Mouse (Mus musculus) ES-E14 (cell line): ENCODE data around the gene Atpif1.

Experiments
- HCFC1 ChIP-seq: IDR thresholded peaks from 2 replicates; pipeline ENCODE4 v1.6.1; 2012; ENCODE audit warnings: low read length, inconsistent platforms, borderline replicate concordance; ENCODE audit not compliant: insufficient read depth
- ZC3H11A ChIP-seq: IDR thresholded peaks from 2 replicates; pipeline ENCODE4 v1.6.1; 2012; ENCODE audit warnings: low read depth, mild to moderate bottlenecking, inconsistent platforms, low read length, borderline replicate concordance
- ZNF384 ChIP-seq: IDR thresholded peaks from 2 replicates; pipeline ENCODE4 v1.6.1; 2012; ENCODE audit warnings: low read depth, low read length, inconsistent platforms

DNA sequence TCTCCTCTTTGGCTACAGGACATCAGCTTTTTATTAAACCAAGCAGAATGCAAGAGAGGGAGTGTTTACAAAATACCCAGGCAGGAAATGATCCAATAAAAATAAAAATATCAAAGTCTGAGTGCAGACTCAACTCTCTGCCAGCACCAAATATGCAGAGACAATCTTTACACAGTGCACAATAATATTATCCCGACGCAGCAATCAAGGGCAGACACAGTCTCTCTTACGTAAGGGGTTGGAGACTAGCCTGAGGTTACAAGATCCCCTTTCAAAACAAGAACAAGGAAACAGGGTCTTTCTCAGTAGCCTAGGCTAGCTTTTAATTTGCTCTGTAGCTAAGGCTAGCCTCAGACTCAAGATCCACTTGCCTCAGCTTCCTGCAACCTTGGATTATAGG is 44.9 kb downstream of the Atpif1 start:
- TF ChIP-seq ZNF384 = no peak
- no peak for TF ChIP-seq HCFC1
- no peak for TF ChIP-seq ZC3H11A
